Mouse (Mus musculus) R1 (cell line): ENCODE measurements around the gene Lrrn4cl.

Experiments used
- DNase-seq: peaks from one replicate; pipeline ENCODE4 v3.0.0-alpha.2; 2018; ENCODE audit warnings: low read depth, low spot score

Lrrn4cl gene

DNA sequence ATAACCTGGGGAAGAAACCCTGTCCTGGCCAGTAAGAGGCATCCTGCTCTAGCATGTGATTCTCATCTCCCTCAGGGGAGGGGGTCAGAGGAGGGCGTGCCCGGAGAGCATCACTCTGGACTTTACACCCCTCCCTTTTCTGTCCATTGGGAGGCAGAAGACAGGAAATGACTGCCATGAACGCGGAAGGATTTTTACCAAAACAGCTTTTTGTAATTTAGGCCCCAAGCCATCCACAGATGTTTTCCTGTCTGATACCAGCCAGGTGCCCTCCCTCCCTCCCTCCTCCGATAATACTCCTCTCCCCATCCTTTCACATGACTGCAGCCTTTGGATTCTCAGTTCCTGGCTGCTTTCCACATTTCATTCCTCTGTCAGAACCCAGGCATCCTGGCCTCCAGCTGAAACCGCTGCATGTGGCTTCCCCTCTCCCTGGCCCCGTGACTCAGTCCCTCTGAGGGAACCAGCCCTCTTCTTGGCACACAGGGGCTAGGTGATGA, at the start of gene Lrrn4cl:
Gene Lrrn4cl (plus strand): TSS at position 367 of the 500 bp plus-strand sequence.
- peak; percentile 85 for DNase-seq

DNA sequence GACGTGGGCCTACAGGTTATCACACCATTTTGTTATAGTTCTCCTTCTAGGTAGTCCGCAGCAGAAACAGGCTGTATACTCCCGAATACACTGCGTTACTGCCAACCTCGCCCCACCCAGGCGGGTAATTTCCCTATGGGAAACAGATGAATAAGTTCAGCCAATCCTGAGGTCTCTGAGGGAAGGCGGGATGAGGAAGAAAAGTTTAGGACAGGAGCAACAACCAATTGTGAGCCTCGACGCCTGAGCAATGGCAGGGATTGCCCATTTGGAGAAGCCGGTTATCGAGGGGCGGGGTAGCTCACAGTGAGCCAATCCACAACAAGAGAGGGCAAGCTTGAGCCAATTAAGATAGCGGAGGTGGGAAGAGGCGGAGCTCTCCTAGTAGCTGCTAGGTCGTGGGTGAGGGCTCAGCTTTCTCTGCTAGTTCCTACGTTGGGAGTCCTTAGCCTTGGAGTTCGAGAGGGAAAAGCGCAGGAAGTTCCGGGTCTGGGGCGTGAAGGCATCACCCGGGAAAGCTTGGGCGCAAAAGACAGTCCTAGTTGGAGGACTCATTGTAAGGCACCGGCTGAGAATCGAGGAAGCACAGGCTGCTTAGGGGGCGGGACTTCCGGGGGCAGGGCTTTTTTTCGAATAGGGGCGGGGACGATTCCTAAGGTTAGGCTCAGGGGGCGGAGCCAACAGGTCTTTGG, 48.3 kb upstream of the Lrrn4cl start, which contains the start of gene Zbtb3:
Gene Zbtb3 (plus strand): TSS at position 426 of the 692 bp plus-strand sequence.
- peak; percentile 100 for DNase-seq

DNA sequence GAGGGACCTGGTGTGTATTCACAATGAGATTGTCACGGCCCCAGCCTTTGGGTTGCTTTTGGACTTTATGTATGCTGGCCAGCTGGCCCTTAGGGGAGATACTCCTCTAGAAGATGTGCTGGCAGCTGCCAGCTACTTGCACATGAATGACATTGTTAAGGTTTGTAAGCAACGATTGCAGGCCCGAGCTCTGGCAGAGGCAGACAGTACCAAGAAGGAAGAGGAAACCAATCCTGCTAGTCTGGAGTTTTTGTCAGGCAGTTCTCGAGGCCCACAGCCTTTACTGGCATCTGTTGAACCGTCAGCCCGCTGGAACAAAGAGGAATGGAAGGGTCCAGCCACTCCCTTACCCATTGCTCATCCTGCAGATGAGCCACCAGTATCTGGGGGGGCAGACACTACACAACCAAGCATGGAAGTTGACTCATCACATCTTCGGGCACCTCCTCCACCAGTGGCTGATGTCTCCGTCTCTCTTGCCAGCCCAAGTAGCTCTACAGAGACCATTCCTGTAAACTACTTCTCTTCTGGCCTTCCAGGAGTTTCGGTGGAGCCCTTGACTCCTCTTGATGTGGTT, 47.3 kb upstream of the Lrrn4cl start:
- no peak for DNase-seq

DNA sequence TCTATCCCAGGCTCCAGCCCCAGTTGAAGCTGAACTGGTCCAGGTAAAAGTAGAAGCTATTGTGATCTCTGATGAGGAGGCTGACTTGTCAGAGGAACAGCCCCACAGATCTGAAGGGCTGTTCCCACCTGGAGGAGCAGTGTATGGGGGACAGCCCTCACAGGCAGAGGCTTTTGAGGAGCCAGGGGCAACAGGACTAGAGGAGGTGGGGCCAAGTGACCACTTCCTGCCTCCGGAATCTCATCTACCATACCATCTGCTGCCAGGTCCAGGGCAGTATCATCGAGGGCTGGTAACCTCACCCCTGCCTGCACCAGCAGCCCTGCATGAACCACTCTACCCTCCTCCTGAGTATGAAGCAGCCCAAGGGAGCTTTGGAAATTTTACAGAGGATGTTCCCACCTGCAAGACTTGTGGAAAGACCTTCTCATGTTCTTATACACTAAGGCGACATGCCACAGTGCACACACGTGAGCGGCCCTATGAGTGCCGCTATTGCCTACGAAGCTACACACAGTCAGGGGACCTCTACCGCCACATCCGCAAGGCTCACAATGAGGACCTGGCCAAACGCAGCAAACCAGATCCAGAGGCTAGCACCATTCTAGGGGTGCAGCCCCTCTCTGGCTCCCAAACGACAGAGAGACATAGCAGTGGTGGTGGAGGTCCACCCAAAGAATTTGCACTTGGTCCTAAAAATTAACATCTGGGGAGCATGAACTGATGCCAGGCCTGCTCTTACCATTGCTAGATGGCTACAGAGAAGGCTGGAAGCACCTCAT, 46.5 kb upstream of the Lrrn4cl start:
- DNase-seq = no peak

DNA sequence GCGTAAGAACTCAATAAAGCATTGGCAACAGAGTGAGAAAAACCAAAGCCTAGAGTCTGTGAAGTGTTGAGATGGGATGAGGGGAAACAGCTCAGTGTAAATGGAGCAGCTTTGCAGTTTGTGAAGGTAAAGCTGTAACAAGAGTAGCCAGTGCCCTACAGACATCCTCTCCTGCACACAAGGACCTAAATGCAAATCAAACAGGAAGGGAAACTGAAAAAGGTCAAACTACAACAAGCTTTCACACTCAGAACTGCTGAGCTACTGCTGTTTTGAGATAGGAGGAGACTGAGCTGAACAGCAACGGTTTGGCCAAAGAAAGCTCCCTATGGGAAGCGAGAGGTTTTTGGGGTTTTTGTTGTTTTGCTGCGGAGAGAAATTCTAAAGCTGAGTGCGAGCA, 43.8 kb upstream of the Lrrn4cl start:
- DNase-seq = no peak

DNA sequence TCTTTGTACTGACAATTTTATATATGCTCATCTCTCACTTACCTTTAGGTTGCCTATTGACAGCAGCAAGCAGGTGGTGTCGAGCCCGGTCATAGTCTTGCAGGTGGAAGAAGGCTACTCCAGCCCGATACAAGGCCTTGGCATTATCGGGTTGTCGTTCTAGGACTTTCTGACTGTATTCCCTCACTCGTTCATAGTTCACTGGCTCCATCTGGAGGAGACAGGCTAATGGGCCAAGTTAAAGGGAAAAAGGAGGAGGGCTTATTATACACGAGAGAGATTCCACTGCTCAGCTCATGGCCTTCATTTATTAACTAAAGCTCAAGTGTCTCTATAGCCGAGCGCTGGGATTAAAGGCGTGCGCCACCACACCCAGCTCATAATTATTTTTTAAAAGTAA, 34.8 kb upstream of the Lrrn4cl start:
- no peak for DNase-seq

DNA sequence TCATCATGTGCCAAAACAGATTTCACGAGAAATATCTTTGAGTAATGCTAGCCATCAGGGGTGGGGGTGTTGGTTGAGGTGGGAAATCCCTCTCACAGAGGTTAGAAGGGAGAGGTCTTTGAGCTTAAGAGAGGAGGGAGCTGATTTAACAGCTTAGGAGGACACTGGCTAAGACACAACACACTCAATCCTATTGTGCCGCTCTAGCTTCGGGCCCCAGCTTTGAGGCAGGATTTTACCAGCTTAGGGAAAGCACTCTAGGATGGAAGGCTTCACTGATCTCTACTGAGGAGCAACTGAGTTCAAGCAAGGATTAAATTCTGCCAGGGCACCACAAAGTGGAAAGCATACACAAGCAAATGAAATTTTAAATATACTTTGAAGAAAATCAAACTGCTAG, 33.6 kb upstream of the Lrrn4cl start:
- DNase-seq = no peak

DNA sequence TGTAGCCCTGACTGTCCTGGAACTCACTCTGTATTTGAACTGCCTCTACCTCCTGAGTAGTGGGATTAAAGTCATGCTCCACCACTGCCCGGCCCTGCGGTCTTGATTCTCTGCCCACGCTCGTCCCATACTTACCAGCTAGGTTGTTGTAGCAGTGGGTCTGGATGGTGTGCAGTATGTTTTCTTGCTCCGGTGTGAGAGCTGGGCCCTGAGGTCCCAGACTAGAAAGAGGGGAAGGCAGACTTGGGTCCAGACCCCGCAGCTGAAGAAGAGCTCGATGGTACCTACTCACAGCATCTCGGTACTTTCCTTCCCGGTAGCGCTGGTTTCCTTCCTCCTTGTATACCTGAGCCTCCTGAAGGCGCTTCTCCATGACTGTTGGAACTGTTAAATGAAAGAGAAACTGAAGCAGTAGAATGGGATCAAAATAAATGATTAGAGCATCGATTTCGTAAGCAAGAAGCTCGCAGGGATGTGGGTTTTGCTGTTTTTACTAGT, 32.2 kb upstream of the Lrrn4cl start:
- no peak for DNase-seq

DNA sequence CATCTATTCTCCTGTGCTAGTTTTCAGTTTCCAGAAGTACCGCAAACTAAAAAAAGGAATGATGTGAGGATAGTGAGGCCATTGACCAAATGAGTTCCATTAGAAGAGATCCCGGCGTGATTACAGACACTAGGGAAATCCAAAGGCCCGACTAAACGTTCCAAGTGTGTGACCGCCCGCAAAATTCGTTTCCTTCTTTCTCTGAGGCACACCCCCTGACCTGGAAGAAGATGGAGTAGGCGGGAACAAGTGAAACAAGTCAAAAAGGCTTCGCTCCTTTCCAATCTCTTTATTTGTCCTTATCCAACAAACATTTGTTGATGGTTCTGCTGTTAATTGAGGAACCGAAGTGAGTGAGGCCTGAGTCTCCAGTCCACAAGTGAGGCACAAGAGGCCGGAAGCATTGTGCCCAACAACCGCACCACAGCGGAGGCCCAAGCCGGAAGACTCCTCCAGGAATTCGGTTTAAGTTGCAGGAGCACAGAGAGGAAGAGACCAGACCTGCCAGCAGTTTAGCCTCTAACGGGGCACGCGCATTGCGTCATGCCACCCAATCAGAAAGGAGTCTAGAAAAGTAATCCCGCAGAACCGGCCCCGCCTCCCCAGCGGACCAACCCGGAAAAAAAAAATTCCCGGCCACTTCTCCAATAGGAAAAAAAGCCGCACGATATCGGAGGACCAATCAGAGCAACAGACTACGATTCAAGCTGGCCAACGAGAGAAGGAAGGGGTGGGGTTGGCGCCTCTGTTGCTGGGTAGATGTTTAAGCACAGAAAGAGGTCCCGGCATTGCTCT, 31.6 kb upstream of the Lrrn4cl start, which contains the start of gene Ttc9c:
Gene Ttc9c (minus strand): TSS at position 533 of the 795 bp plus-strand sequence.
- peak; percentile 100 for DNase-seq

DNA sequence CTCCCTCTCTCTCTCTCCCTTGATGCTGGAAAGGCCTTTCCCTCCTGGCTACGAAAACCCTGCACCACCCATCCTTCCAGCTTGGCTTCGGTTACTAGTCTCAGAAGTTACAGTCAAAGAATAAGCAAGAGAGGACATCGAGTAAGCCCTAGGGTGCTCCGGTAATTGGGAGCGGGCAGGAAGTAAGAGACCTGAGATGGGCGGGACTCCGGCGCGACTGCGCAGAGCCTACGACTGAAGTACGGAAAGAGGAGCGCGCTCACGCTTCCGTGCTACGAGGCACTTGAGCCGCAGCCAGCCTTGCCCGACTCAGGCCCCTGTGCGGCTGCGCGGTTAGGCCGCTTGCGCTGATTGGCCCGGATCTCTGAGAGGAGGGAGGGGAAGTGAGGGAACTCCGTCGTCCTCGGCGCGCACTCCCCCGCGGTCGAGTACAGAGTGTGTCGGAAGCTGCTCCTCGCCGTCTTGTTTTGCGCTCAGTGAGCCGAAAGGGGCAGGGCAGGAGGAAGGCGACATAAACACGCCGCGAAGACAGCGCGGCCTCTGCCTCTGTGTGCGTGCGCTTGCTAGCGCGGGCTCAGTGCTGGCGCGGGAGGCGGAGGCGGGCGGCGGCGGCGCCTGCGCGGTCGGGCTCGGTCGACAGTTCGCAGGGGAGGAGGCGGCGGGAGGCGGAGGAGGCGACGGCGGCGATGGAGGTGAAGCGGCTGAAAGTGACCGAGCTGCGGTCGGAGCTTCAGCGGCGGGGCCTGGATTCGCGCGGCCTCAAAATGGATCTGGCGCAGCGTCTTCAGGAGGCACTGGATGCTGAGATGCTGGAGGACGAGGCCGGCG, 30.8 kb upstream of the Lrrn4cl start, which contains the start of gene Hnrnpul2:
Gene Hnrnpul2 (plus strand): TSS at position 415 of the 828 bp plus-strand sequence.
- peak; percentile 99 for DNase-seq

DNA sequence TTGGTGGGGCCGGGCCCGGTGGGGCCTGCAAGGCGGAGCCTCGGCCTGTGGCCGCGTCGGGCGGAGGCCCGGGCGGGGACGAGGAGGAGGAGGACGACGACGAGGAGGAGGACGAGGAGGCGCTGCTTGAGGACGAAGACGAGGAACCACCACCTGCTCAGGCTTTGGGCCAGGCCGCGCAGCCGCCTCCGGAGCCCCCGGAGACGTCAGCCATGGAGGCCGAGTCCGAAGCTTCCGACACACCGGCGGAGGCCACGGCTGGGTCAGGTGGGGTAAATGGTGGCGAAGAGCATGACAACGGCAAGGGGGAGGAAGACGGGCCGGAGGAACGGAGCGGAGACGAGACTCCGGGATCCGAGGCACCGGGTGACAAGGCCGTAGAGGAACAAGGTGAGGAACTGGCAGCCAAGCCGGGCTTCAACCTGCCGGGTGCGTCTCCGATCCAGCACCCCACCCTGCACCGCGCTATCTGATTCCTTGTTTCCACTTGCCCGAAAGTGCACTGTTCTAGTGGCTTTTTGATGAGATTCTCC, 30.1 kb upstream of the Lrrn4cl start:
- no peak for DNase-seq

DNA sequence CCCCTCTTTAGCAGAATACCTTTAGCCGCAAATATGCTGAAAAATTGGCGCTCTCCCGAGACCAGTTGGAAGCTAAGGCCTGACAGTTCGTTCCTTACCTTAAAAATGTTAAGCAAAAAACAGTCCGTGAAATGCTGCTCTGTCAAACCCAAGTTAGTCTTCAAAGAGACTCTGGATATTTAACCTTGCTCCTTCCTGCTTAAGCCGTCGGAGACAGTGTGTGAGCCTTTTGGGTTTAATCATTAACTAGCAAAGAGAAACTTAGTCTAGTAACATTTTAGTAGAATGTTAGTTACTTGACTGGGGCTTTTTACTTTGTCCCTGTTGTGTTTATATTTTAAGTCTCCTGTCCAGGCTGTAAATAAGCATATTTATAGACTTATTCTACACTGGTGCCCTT, 29.4 kb upstream of the Lrrn4cl start:
- DNase-seq = no peak

DNA sequence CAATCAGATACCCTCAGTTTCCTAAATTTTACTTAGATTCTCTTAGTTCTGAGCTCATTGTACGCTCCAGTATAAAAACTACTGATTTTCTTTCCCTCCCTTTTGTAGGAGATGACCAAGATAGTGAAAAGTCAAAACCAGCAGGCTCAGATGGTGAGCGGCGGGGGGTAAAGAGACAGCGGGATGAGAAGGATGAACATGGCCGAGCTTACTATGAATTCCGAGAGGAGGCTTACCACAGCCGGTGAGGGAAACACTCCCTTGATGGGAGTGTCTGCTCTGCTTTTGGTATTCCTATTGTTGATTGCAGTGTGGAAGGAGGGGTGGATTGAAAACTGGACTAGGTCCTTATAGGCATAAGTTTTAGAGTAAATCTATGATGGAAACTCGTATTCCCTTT, 27.9 kb upstream of the Lrrn4cl start:
- DNase-seq = peak; percentile 52

DNA sequence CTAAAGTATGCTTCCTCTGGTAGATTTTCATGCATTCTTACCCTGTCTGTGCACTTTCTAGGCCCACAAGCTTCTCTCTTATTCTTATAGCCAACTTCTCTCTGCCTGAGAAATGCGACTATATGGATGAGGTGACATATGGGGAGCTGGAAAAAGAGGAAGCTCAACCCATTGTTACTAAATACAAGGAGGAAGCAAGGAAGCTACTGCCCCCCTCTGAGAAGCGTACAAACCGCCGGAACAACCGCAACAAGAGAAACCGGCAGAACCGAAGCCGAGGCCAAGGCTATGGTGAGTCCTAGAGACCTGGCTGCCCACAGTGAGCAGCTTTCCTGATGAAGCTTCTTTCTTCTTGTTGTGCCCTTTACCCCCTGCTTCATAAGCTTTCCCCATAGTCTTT, 20.9 kb upstream of the Lrrn4cl start, which contains the start of gene AC129217.1:
Gene AC129217.1 (plus strand): TSS at position 114 of the 400 bp plus-strand sequence.
- no peak for DNase-seq

DNA sequence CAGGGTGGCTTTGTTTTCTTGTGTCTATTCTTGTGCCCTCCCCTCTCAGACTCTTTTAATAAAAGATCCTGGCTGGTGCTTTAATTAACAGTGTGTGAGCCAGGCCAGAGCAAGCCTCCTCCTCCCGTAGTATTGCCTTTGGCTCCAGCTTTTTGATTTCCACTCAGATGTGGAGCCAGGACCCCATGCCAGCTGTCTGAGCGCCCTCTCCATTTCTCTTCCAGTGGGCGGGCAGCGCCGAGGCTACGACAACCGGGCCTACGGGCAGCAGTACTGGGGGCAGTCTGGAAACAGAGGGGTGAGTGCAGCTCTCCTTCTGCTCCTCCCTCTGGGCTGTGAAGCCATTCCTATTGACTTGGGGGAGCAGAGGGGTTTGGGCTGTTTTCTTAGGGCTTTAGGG, 19.9 kb upstream of the Lrrn4cl start:
- DNase-seq = no peak

DNA sequence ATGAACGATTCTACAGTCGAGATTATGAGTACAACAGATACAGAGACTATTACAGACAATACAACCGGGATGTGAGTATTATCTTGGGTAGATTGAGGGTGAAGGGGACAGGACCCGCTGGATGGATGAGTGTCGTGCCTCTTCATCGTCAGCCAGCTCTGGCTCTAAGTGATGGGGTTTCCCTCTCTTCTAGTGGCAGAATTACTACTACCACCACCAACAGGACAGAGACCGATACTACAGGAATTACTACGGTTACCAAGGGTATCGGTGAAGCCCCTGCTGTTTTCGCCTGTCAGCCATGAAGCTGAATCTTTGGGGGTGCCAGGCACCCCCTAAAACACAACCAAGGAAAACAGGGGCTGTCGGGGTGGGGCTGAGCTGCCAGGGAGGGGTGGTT, 19.3 kb upstream of the Lrrn4cl start:
- peak; percentile 63 for DNase-seq

DNA sequence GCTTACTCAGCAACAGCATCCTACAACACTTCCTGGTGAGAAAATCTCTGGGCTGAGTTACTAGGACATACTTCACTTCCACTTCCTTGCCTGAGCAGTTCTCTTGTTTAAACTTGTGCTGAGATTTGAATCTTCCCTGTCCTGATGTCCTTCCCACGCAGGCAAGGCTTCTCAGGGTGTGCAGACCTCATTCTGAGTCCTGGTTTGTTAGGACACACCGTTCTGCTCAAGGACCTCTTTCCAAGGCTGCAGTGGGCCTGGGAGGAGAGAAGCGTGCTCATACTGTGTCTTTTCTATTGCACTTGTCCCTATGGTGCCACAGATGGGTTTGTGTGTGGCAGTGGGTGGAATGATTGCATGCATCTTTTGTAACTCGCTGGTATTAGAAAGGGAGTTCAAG, 17.6 kb upstream of the Lrrn4cl start:
- no peak for DNase-seq

DNA sequence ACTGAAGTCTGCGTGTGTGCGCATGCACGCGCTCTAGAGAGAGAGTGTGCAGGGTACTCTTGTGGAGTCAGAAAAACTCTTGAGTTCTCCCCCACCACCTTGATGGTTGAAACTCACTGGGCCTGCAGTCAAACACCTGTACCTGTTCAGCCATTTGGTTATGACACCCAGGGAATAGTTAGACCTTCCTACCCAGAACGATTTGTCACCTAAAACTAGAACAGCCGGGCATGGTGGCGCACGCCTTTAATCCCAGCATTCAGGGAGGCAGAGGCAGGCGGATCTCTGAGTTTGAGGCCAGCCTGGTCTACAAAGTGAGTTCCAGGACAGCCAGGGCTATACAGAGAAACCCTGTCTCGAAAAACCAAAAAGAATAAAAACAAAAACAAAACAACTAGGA, 14.2 kb upstream of the Lrrn4cl start:
- peak; percentile 36 for DNase-seq

DNA sequence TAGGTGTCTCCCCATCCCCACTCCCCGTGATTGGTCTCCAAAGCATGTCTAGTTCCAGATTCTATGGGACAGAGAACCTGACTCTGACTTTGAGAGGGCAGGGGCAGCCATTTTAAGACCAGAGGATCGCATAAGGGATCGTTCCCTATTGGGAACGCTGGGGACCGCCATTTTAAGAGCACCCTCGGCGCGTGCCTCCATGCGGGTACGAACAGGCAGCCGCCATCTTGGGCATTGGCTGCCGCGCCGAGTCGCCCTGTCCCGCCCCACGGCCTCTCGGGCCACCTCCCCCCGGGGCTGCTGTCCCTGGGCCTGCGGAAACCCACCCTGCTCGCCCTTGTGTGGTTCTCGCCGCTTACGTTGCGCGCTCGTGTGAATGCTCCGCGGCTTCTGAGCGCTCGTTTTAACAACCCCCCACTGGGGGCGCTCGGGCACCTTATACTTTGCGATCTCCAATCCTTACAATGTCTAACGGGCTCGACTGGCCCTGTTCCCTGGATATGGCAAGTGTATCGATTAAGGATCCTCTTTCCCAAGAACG, 13.2 kb upstream of the Lrrn4cl start, which contains the start of gene Bscl2:
Gene Bscl2 (plus strand): TSS at position 217 of the 541 bp plus-strand sequence.
- DNase-seq = peak; percentile 93
